Mouse (Mus musculus) fibroblast of lung, adult 2 months (primary cell): ENCODE results near the gene Sun3.

Experiments used
- DNase-seq: peaks from one replicate; pipeline ENCODE4 v3.0.0-alpha.2; 2011; ENCODE audit warnings: low read depth

Gene Sun3

GRCm38 (mm10) chr11:9048703-9049060 lies at the start of gene Sun3:
TSS of gene Sun3 (minus strand) at chr11:9048991.
- DNase-seq, result no peak

GRCm38 (mm10) chr11:9076444-9076843 lies 27.7 kb upstream of the Sun3 start:
- DNase-seq, result no peak

- no peak for DNase-seq
These were observed 11.7 kb upstream of the Sun3 start for GRCm38 (mm10) chr11:9060484-9060883.

- DNase-seq, result no peak
These were observed 11.2 kb upstream of the Sun3 start for GRCm38 (mm10) chr11:9060029-9060428.

GRCm38 (mm10) chr11:9057711-9058110 lies 8.9 kb upstream of the Sun3 start:
- no peak for DNase-seq

GRCm38 (mm10) chr11:9056937-9057336 lies 8.1 kb upstream of the Sun3 start:
- DNase-seq, result no peak

GRCm38 (mm10) chr11:9051895-9052294 lies 3.1 kb upstream of the Sun3 start:
- no peak for DNase-seq

GRCm38 (mm10) chr11:9050241-9050640 lies 1.4 kb upstream of the Sun3 start:
- DNase-seq, result no peak

GRCm38 (mm10) chr11:9048011-9048702 lies 634 bp downstream of the Sun3 start, which contains the start of gene Gm11992:
TSS of gene Gm11992 (plus strand) at chr11:9048594.
- DNase-seq, result peak; percentile 65

GRCm38 (mm10) chr11:9047044-9047443 lies 1.7 kb downstream of the Sun3 start:
- no peak for DNase-seq

GRCm38 (mm10) chr11:9046546-9046945 lies 2.2 kb downstream of the Sun3 start:
- no peak for DNase-seq

GRCm38 (mm10) chr11:9031530-9031929 lies 17.3 kb downstream of the Sun3 start:
- no peak for DNase-seq

- no peak for DNase-seq
These were observed 23.6 kb downstream of the Sun3 start for GRCm38 (mm10) chr11:9025211-9025610.

- DNase-seq, result no peak
These were observed 24.0 kb downstream of the Sun3 start for GRCm38 (mm10) chr11:9024782-9025181.

GRCm38 (mm10) chr11:9020207-9020606 lies 28.6 kb downstream of the Sun3 start:
- DNase-seq, result no peak

- no peak for DNase-seq
These were observed 30.1 kb downstream of the Sun3 start for GRCm38 (mm10) chr11:9018491-9019267.

- no peak for DNase-seq
These were observed 34.1 kb downstream of the Sun3 start for GRCm38 (mm10) chr11:9014740-9015139.

GRCm38 (mm10) chr11:9011348-9011747 lies 37.4 kb downstream of the Sun3 start:
- no peak for DNase-seq

GRCm38 (mm10) chr11:9010853-9011339 lies 37.9 kb downstream of the Sun3 start, which contains the start of gene Hus1:
TSS of gene Hus1 (minus strand) at chr11:9011191.
- peak; percentile 55 for DNase-seq

GRCm38 (mm10) chr11:9010416-9010815 lies 38.4 kb downstream of the Sun3 start:
- peak; percentile 23 for DNase-seq

GRCm38 (mm10) chr11:9008761-9009160 lies 40.0 kb downstream of the Sun3 start:
- no peak for DNase-seq

- DNase-seq, result no peak
These were observed 60.7 kb downstream of the Sun3 start for GRCm38 (mm10) chr11:8988084-8988483.

GRCm38 (mm10) chr11:8986058-8986457 lies 62.7 kb downstream of the Sun3 start:
- peak; percentile 28 for DNase-seq
